Mouse (Mus musculus) embryonic facial prominence, embryonic 11.5 days (tissue): ENCODE measurements around the gene Alkbh4. TPM values are rescaled to one million over a fixed set of nuclear protein-coding genes. Genes with fewer than 3 reads are reported as not detected.

Source experiments
- ATAC-seq: fragments of 200-750 bp; cut with Nextera tagmentation; replicated peaks from 2 replicates; pipeline ENCODE4 v1.8.0; 2017; ENCODE audit warnings: low read depth; ENCODE audit not compliant: insufficient number of reproducible peaks, low FRiP score, low TSS enrichment
- DNase-seq: peaks from one replicate; pipeline ENCODE4 v3.0.0-alpha.2; 2015; ENCODE audit warnings: low spot score
- H3K27ac ChIP-seq: fragments of 300-500 bp; sonication (generic); replicated peaks from 2 replicates; pipeline ENCODE4 v1.5.1; 2014; ENCODE audit warnings: mild to moderate bottlenecking, low read depth, low read length, control low read depth
- H3K27me3 ChIP-seq: fragments of 300-500 bp; sonication (generic); 2 replicates; pipeline ENCODE4 v1.6.1; 2014; ENCODE audit warnings: mild to moderate bottlenecking, low read length, moderate library complexity, mixed read lengths; ENCODE audit not compliant: control insufficient read depth, insufficient read depth
- H3K36me3 ChIP-seq: fragments of 300-500 bp; sonication (generic); replicated peaks from 2 replicates; pipeline ENCODE4 v1.6.1; 2014; ENCODE audit warnings: low read depth, mild to moderate bottlenecking, low read length, moderate library complexity, mixed read lengths; ENCODE audit not compliant: control insufficient read depth, insufficient read depth
- H3K4me1 ChIP-seq: fragments of 300-500 bp; sonication (generic); 2 replicates; pipeline ENCODE4 v1.6.1; 2014; ENCODE audit warnings: low read length, mixed read lengths; ENCODE audit not compliant: control insufficient read depth, insufficient read depth
- H3K4me2 ChIP-seq: fragments of 300-500 bp; sonication (generic); 2 replicates; pipeline ENCODE4 v1.6.1; 2014; ENCODE audit warnings: low read depth, mild to moderate bottlenecking, control low read depth, low read length, moderate library complexity
- H3K4me3 ChIP-seq: fragments of 300-500 bp; sonication (generic); 2 replicates; pipeline ENCODE4 v1.5.1; 2014; ENCODE audit warnings: low read depth, low read length, control low read depth
- H3K9ac ChIP-seq: fragments of 300-500 bp; sonication (generic); replicated peaks from 2 replicates; pipeline ENCODE4 v1.6.1; 2014; ENCODE audit warnings: mild to moderate bottlenecking, control low read depth, low read length
- H3K9me3 ChIP-seq: fragments of 300-500 bp; sonication (generic); replicated peaks from 2 replicates; pipeline ENCODE4 v1.6.1; 2016; ENCODE audit warnings: mild to moderate bottlenecking, low read length, inconsistent platforms, mixed read lengths; ENCODE audit not compliant: control insufficient read depth
- WGBS: fragments of 180-500 bp; shearing (Covaris S2); extraction: QIAGEN DNeasy Blood & Tissue Kit; methylation state at CpG from one replicate; pipeline ENCODE4 v1.1.7; 2014; 5-methylcytosine and 5-hydroxymethylcytosine counted together
- microRNA-seq: library from miRNA; unstranded; fragments of <30 nt; microRNA quantifications from one replicate; pipeline ENCODE4, GENCODE M21; 2016; ENCODE audit warnings: borderline number of aligned reads
- polyA plus RNA-seq: library from polyadenylated mRNA; unstranded; fragments of >200 nt; fragmentation: Nextera tagmentation; extraction: Ambion mirVana; gene quantifications from 2 replicates; pipeline ENCODE4 v1.2.1, GENCODE M21; 2014

Gene Alkbh4
- polyA plus RNA-seq, 1 experiment from 2014 or later, result 17.2 TPM

DNA sequence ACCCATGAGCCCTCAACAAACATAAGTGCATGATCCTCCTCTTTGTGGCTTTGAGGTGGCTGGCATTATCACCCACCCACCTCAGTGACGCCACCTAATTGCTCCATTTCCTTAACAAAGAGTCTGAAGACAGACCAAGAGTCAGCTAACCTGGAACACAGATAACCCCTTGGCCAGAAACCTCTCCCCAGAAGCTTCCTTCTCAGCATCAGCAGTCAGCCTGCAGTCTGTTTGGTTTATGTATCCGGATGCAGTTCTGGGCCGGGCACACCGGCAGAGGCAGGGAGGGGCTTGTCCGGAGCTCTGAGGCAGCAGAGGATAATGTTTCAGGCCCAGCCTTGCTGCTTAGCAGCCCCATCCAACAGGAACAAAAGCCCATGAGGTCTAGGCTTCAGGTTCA, 43.6 kb downstream of the Alkbh4 start:
- H3K27me3 ChIP-seq, result no peaks in the 10 kb centered on the region
- whole genome bisulfite sequencing, result 80% methylated on average over 5 of the region's 5 CpGs
- no peak for DNase-seq

DNA sequence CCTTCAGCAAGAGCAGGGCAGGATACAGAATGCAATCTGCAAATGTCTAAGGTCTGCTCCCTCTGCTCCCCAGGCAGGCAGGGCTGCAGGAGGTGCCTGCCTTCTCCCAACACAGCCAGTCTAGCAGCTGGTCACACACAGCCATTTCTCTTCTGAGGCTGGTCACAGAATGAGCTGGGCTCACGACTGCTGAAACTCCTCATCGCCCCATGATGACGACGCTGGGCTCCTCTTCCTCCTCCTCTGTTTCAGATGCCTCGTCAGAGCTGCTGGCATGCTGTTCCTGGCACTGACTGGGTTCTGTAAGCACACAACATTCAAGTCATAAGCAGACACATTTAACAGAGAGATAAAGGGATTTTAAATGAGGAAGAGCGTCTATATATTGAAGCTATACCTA, 45.3 kb downstream of the Alkbh4 start:
- Histone ChIP-seq H3K4me2 (no peak overlapping the region), H3K9ac (no peak overlapping the region), H3K36me3 (peaks cover 8% of the 10 kb centered on the region), H3K9me3 (no peaks in the 10 kb centered on the region), H3K27ac (no peak overlapping the region), H3K27me3 (no peaks in the 10 kb centered on the region), H3K4me1 (no peaks in the 10 kb centered on the region), H3K4me3 (no peak overlapping the region)
- ATAC-seq (no peak), DNase-seq (no peak)
- 91% methylated on average over 6 of the region's 6 CpGs for WGBS

More for the DNA sequence above, 43.6 kb downstream of the Alkbh4 start:
- H3K27ac ChIP-seq, result no peak overlapping the region
- H3K9me3 ChIP-seq, result no peaks in the 10 kb centered on the region
- H3K36me3 ChIP-seq, result peaks cover 6% of the 10 kb centered on the region
- no peak overlapping the region for H3K9ac ChIP-seq
- no peak overlapping the region for H3K4me2 ChIP-seq
- ATAC-seq, result no peak
- no peaks in the 10 kb centered on the region for H3K4me1 ChIP-seq
- H3K4me3 ChIP-seq, result no peak overlapping the region

DNA sequence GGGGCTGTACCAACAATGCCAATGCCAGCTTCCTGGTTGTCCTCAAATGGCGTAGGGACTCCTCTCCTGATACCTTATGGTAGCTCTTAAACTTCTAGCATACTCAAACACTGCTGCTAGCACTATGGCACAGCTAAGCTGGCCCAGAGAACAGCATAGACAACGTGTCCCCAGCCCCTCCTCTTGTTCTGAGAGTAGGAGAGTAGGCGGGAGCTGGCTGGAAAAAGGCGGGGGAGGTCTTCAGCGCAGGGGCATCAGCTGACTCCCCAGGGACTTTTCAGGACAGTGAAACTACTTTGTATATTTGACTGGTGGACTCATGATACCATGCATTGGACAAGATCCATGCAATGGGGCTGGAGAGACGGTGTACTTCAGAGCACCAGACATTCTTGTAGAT, 46.1 kb downstream of the Alkbh4 start:
- 88% methylated on average over 6 of the region's 6 CpGs for WGBS
- DNase-seq (no peak), ATAC-seq (no peak)
- Histone ChIP-seq H3K27ac (no peak overlapping the region), H3K4me1 (no peaks in the 10 kb centered on the region), H3K36me3 (peaks cover 10% of the 10 kb centered on the region), H3K9me3 (no peaks in the 10 kb centered on the region), H3K4me2 (no peak overlapping the region), H3K27me3 (no peaks in the 10 kb centered on the region), H3K4me3 (no peak overlapping the region), H3K9ac (no peak overlapping the region)

DNA sequence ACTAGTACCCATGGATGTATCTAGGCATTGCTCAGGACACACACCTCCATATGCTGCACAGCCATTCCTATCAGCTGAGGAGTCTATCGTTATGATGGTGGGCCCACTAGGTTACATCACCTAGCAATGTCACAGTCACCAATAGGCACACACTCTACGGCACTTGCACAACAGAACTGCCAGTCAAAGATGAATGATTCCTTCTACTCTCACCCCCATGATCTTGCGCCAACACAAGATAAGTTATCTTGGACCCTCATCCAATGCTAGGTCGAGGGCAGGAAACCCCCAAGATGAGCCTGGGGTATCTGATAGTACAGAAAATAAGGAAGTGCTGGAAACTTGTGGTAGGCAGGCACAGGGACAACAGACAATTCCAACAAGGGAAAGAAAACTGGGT, 46.9 kb downstream of the Alkbh4 start:
- H3K4me2 ChIP-seq, result no peak overlapping the region
- H3K27ac ChIP-seq, result no peak overlapping the region
- H3K36me3 ChIP-seq, result peaks cover 10% of the 10 kb centered on the region
- DNase-seq, result no peak
- no peak for ATAC-seq
- no peak overlapping the region for H3K4me3 ChIP-seq
- H3K9me3 ChIP-seq, result no peaks in the 10 kb centered on the region
- no peaks in the 10 kb centered on the region for H3K4me1 ChIP-seq
- WGBS, result 91% methylated on average over 4 of the region's 4 CpGs
- no peak overlapping the region for H3K9ac ChIP-seq
- H3K27me3 ChIP-seq, result no peaks in the 10 kb centered on the region

DNA sequence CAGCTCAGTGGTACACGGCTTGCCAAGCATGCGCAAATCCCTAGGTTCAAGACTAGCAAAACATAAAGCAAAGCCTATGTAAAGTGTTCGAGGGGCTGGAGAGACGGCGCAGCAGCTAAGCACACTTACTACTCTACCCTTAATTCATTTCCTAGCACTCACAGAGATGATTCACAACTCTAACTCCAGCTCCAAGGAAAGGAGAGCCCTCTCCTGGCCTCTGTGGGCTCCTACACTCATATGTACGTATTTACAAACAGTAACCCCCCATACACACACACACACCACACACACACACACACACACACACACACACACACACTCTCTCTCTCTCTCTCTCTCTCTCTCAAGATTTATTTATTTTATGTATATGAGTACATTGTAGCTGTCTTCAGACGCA, 47.8 kb downstream of the Alkbh4 start:
- ATAC-seq (no peak), DNase-seq (no peak)
- H3K4me1 ChIP-seq, result no peaks in the 10 kb centered on the region
- no peak overlapping the region for H3K27ac ChIP-seq
- 92% methylated on average over 7 of the region's 7 CpGs for WGBS
- H3K36me3 ChIP-seq, result peaks cover 7% of the 10 kb centered on the region; the same call in 1 of the 2 replicates
- H3K9me3 ChIP-seq, result no peaks in the 10 kb centered on the region
- no peaks in the 10 kb centered on the region for H3K27me3 ChIP-seq
- no peak overlapping the region for H3K4me2 ChIP-seq
- H3K4me3 ChIP-seq, result no peak overlapping the region
- no peak overlapping the region for H3K9ac ChIP-seq

DNA sequence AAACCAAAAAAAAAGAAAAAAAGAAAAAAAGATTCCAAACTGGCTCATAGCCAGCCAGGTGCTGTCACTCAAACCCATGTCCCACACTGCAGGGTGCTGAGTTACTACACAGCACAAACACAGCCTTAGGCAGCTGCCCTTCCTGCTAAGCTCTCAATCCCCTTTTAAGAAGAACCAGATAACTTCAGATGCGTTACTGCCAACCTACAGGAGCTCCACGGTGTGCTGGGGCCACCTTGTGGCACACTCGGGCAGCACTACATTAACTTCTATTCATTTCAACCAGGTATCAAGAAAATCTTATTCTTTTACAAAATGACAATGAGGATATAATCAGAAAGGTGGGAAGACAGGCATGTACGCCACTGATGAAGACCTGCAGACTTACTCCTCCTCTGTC, 50.8 kb downstream of the Alkbh4 start:
- Histone ChIP-seq H3K4me1 (no peaks in the 10 kb centered on the region), H3K4me2 (no peak overlapping the region), H3K9ac (no peak overlapping the region), H3K27ac (no peak overlapping the region), H3K36me3 (peaks cover 4% of the 10 kb centered on the region; the same call in 1 of the 2 replicates), H3K4me3 (no peak overlapping the region), H3K9me3 (no peaks in the 10 kb centered on the region), H3K27me3 (no peaks in the 10 kb centered on the region)
- ATAC-seq, result 0 out of 2 replicates have a peak, but pooled peaks have one; percentile 70
- peak; percentile 66 for DNase-seq
- WGBS, result 47% methylated on average over 4 of the region's 4 CpGs

Small RNA genes lying within 50 kb of the gene (microRNA-seq; reads per million reads assigned to microRNA genes)
- gene Mir7035, result not detected

Other genes with a start within 250 kb of the Alkbh4 start
- gene Hspb1, start 248.2 kb upstream of the Alkbh4 start, polyA plus RNA-seq, result 27.3 and 38.2 TPM in 2 replicates
- 132 and 133 TPM in 2 replicates for gene Ywhag, start 201.5 kb upstream of the Alkbh4 start, polyA plus RNA-seq
- 3.0 TPM in 2 replicates for gene Ssc4d, start 161.6 kb upstream of the Alkbh4 start, polyA plus RNA-seq
- gene Zp3, start 156.0 kb upstream of the Alkbh4 start, polyA plus RNA-seq, result 0.21 TPM in 1 of 2 replicates, not detected in the other
- gene Dtx2, start 141.3 kb upstream of the Alkbh4 start, polyA plus RNA-seq, result 22.6 and 29.2 TPM in 2 replicates
- gene Upk3b, start 97.7 kb upstream of the Alkbh4 start, polyA plus RNA-seq, result 0.65 and 0.85 TPM in 2 replicates
- 6.2 and 6.4 TPM in 2 replicates for gene Upk3bl, start 81.7 kb upstream of the Alkbh4 start, polyA plus RNA-seq
- 3.8 and 5.5 TPM in 2 replicates for gene Rasa4, start 52.2 kb upstream of the Alkbh4 start, polyA plus RNA-seq
- gene Polr2j, start 19.5 kb upstream of the Alkbh4 start, polyA plus RNA-seq, result 266 and 267 TPM in 2 replicates
- gene Lrwd1, start 72 bp upstream of the Alkbh4 start, polyA plus RNA-seq, result 42.1 and 45.1 TPM in 2 replicates
- 6.0 and 6.2 TPM in 2 replicates for gene Orai2, start 34.6 kb downstream of the Alkbh4 start, polyA plus RNA-seq
- gene Prkrip1, start 62.8 kb downstream of the Alkbh4 start, polyA plus RNA-seq, result 70.7 and 75.6 TPM in 2 replicates
- gene Sh2b2, start 110.4 kb downstream of the Alkbh4 start, polyA plus RNA-seq, result 9.7 and 9.8 TPM in 2 replicates